Mouse (Mus musculus): ENCODE measurements around the gene Slc30a3. TPM values are rescaled to one million over a fixed set of nuclear protein-coding genes. Genes with fewer than 3 reads are reported as not detected.

Slc30a3 gene
- polyA plus RNA-seq, 1 experiment from 2014 or later = 0.72 TPM

DNA sequence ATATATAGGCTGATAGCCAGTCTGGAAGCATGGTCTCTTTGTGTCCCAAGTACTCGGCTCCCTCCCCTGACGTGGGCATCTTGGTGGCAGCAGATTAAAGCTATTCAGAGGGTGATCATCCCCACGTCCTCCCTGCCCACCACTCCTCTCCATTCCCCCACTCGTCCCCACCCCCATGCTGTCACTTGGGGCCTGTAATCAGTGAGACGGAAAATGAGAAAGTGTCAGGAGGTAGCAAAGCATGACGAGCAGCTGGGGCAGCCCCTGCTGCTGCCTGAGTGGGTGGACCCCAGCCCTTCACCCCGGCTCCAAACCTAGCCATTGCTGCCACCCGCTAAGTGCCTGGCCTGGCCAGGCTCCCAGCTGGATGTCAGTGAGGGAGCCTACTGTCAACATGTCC lies 24.1 kb downstream of the Slc30a3 start:
- no peak overlapping the region for H3K27ac ChIP-seq (ENCODE audit: low read depth)
- 39% methylated on average over 8 of the region's 8 CpGs for WGBS (ENCODE audit: insufficient replicate concordance)
- H3K9ac ChIP-seq (replicated peaks) = no peak overlapping the region
- TF ChIP-seq CTCF (IDR thresholded peaks at IDR 0.05; ENCODE audit: low read depth) (no peak), EP300 (IDR thresholded peaks at IDR 0.05; ENCODE audit: low read depth) (no peak)
- no peaks in the 10 kb centered on the region for H3K9me3 ChIP-seq (ENCODE audit: low read length)
- H3K4me2 ChIP-seq (ENCODE audit: low read depth, low read length) = no peak overlapping the region
- peaks cover 3% of the 10 kb centered on the region; the same call in 1 of the 2 replicates for H3K4me1 ChIP-seq (ENCODE audit: insufficient read depth)
- peak; percentile 40; the same call in 1 of the 2 replicates for ATAC-seq
- no peaks in the 10 kb centered on the region for H3K36me3 ChIP-seq (replicated peaks; ENCODE audit: insufficient read depth, low read length)
- H3K27me3 ChIP-seq (ENCODE audit: insufficient read depth, low read length) = 0 out of 2 replicates have a peak, but pooled peaks cover 3% of the 10 kb centered on the region
- no peak for DNase-seq
- no peak overlapping the region for H3K4me3 ChIP-seq (ENCODE audit: low read depth, low read length)

DNA sequence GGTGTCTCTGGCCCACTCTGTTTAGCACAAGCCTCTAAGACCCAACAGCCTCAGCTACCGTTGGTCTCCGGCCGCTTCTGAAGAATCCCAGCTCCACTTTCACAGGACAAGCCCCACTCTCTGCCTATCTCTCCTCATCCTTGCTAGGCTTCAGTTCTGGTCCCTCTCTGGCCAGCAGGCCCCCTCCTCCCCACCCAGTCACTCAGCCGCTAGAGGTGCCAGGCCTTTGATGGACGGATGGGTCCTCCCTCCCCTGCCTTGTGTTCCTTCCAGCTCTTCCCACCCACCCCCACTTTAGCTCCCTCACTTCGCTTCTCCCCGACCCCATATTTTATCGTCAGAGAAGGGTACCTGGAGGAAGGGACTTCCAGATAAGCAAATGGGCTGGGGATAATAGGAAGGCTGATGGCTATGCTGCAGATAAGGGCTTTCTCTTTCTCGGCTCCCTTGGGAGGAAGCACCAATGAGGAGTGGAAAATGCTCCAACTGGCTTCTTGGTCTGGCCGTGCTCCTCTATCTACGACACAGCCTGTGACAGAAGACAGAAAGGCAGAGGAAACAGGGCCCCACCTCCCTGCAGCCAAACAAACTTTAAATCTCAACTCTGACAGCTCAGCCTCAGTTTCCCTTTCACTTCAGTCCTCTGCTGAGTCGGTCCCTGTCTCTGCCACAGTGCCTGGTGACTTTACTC lies 25.0 kb downstream of the Slc30a3 start:
- no peak overlapping the region for H3K4me3 ChIP-seq (ENCODE audit: low read depth, low read length)
- TF ChIP-seq EP300 (IDR thresholded peaks at IDR 0.05; ENCODE audit: low read depth) (no peak), CTCF (IDR thresholded peaks at IDR 0.05; ENCODE audit: low read depth) (no peak)
- no peaks in the 10 kb centered on the region for H3K9me3 ChIP-seq (ENCODE audit: low read length)
- 28% methylated on average over 12 of the region's 12 CpGs for WGBS (ENCODE audit: insufficient replicate concordance)
- peaks cover 3% of the 10 kb centered on the region; the same call in 1 of the 2 replicates for H3K4me1 ChIP-seq (ENCODE audit: insufficient read depth)
- peak overlapping the region; percentile 47 for H3K4me2 ChIP-seq (ENCODE audit: low read depth, low read length)
- DNase-seq (no peak), ATAC-seq (no peak)
- H3K27ac ChIP-seq (ENCODE audit: low read depth) = no peak overlapping the region
- 0 out of 2 replicates have a peak, but pooled peaks cover 1% of the 10 kb centered on the region for H3K36me3 ChIP-seq (replicated peaks; ENCODE audit: insufficient read depth, low read length)
- H3K9ac ChIP-seq (replicated peaks) = no peak overlapping the region
- H3K27me3 ChIP-seq (ENCODE audit: insufficient read depth, low read length) = 0 out of 2 replicates have a peak, but pooled peaks cover 3% of the 10 kb centered on the region

DNA sequence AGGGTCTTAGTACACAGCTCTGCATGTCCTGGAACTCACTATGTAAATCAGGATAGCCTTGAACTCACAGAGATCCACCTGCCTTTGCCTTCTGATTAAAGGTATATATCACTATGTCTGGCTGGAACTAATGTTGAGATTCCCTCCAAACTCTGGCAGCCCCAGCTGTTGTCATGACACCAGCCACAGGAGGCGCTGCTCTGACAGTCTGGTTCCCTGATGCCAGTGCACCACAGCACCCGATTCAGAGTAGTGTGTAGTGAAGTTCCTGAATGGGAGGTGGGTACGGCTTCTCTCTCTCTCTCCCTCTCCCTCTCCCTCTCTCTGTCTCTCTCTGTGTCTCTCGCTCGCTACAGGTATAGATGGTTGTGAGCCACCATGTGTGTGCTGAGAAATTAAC lies 25.7 kb downstream of the Slc30a3 start:
- Histone ChIP-seq H3K9ac (replicated peaks) (no peak overlapping the region), H3K9me3 (ENCODE audit: low read length) (no peaks in the 10 kb centered on the region), H3K27ac (ENCODE audit: low read depth) (no peak overlapping the region), H3K36me3 (replicated peaks; ENCODE audit: insufficient read depth, low read length) (peaks cover 6% of the 10 kb centered on the region; the same call in 1 of the 2 replicates), H3K4me2 (ENCODE audit: low read depth, low read length) (peak overlapping the region; percentile 47), H3K27me3 (ENCODE audit: insufficient read depth, low read length) (0 out of 2 replicates have a peak, but pooled peaks cover 3% of the 10 kb centered on the region), H3K4me1 (ENCODE audit: insufficient read depth) (peaks cover 3% of the 10 kb centered on the region; the same call in 1 of the 2 replicates), H3K4me3 (ENCODE audit: low read depth, low read length) (no peak overlapping the region)
- 15% methylated on average over 5 of the region's 5 CpGs for WGBS (ENCODE audit: insufficient replicate concordance)
- DNase-seq = peak; percentile 77
- no peak for TF ChIP-seq EP300 (IDR thresholded peaks at IDR 0.05; ENCODE audit: low read depth)
- TF ChIP-seq CTCF (IDR thresholded peaks at IDR 0.05; ENCODE audit: low read depth) = peak; percentile 79
- peak; percentile 54 for ATAC-seq

- H3K4me3 ChIP-seq (ENCODE audit: low read depth, low read length) = no peak overlapping the region
- no peak overlapping the region for H3K9ac ChIP-seq (replicated peaks)
- TF ChIP-seq EP300 (IDR thresholded peaks at IDR 0.05; ENCODE audit: low read depth) (no peak), CTCF (IDR thresholded peaks at IDR 0.05; ENCODE audit: low read depth) (peak; percentile 80)
- DNase-seq = peak; percentile 62
- peaks cover 3% of the 10 kb centered on the region; the same call in 1 of the 2 replicates for H3K4me1 ChIP-seq (ENCODE audit: insufficient read depth)
- H3K36me3 ChIP-seq (replicated peaks; ENCODE audit: insufficient read depth, low read length) = peaks cover 7% of the 10 kb centered on the region
- peak; percentile 32; the same call in 1 of the 2 replicates for ATAC-seq
- no peaks in the 10 kb centered on the region for H3K9me3 ChIP-seq (ENCODE audit: low read length)
- H3K27me3 ChIP-seq (ENCODE audit: insufficient read depth, low read length) = 0 out of 2 replicates have a peak, but pooled peaks cover 3% of the 10 kb centered on the region
- WGBS (ENCODE audit: insufficient replicate concordance) = 81% methylated on average over 3 of the region's 3 CpGs
- no peak overlapping the region for H3K4me2 ChIP-seq (ENCODE audit: low read depth, low read length)
- H3K27ac ChIP-seq (ENCODE audit: low read depth) = no peak overlapping the region
Observed at GRCm38 (mm10) chr5:31081386-31081785, 26.7 kb downstream of the Slc30a3 start.

GRCm38 (mm10) chr5:31080795-31081164 lies 27.3 kb downstream of the Slc30a3 start:
- Histone ChIP-seq H3K4me2 (ENCODE audit: low read depth, low read length) (no peak overlapping the region), H3K4me1 (ENCODE audit: insufficient read depth) (peaks cover 3% of the 10 kb centered on the region; the same call in 1 of the 2 replicates), H3K9ac (replicated peaks) (no peak overlapping the region), H3K27ac (ENCODE audit: low read depth) (no peak overlapping the region), H3K27me3 (ENCODE audit: insufficient read depth, low read length) (0 out of 2 replicates have a peak, but pooled peaks cover 3% of the 10 kb centered on the region), H3K36me3 (replicated peaks; ENCODE audit: insufficient read depth, low read length) (peaks cover 10% of the 10 kb centered on the region), H3K9me3 (ENCODE audit: low read length) (no peaks in the 10 kb centered on the region), H3K4me3 (ENCODE audit: low read depth, low read length) (no peak overlapping the region)
- ATAC-seq (no peak), DNase-seq (no peak)
- 60% methylated on average over 3 of the region's 3 CpGs for WGBS (ENCODE audit: insufficient replicate concordance)
- no peak for TF ChIP-seq EP300 (IDR thresholded peaks at IDR 0.05; ENCODE audit: low read depth)
- TF ChIP-seq CTCF (IDR thresholded peaks at IDR 0.05; ENCODE audit: low read depth) = no peak

DNA sequence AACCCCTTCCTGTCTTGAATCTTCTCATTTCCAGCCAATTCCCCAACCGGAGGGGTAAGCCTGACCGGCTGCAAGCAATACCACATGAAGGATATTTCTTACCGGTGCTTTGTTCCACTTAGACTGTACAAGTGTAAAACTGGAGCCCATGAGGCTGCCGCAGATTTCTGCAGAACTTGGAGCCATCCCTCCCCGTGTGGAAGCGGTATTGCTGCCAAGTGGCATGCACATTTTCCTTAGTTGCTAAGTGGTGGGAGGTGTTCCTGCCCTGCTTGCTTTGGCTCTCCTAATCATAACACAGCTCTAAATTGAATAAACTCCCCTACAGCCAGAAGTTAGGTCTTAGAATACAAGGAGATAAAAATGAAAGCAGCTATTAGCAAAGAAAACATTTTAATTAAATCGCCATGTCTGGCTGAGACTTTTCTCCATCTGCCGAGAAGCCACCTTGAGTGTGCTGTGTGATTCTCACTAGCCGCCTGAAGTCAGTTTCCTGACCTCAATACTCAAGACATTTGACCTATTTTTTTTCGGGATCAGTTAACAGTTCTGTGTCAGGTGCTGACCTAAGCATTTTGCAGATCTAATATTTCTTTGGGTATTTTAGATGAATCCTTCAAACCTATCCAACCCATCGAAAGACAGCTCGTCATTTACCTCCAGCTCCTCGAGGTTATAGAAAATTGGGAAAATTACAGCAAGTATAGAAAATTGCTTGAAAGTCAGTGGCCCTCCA lies 27.8 kb downstream of the Slc30a3 start:
- Histone ChIP-seq H3K27me3 (ENCODE audit: insufficient read depth, low read length) (0 out of 2 replicates have a peak, but pooled peaks cover 3% of the 10 kb centered on the region), H3K9me3 (ENCODE audit: low read length) (no peaks in the 10 kb centered on the region), H3K27ac (ENCODE audit: low read depth) (no peak overlapping the region), H3K4me1 (ENCODE audit: insufficient read depth) (peaks cover 3% of the 10 kb centered on the region; the same call in 1 of the 2 replicates), H3K36me3 (replicated peaks; ENCODE audit: insufficient read depth, low read length) (peaks cover 15% of the 10 kb centered on the region), H3K9ac (replicated peaks) (no peak overlapping the region), H3K4me2 (ENCODE audit: low read depth, low read length) (no peak overlapping the region), H3K4me3 (ENCODE audit: low read depth, low read length) (no peak overlapping the region)
- DNase-seq (no peak), ATAC-seq (no peak)
- 75% methylated on average over 13 of the region's 13 CpGs for WGBS (ENCODE audit: insufficient replicate concordance)
- no peak for TF ChIP-seq EP300 (IDR thresholded peaks at IDR 0.05; ENCODE audit: low read depth)
- TF ChIP-seq CTCF (IDR thresholded peaks at IDR 0.05; ENCODE audit: low read depth) = no peak
